Mouse (Mus musculus) retina, postnatal 1 day (tissue): Measurements from ENCODE around the gene Lrch4.

Experiments used
- DNase-seq: peaks from one replicate; pipeline ENCODE4 v3.0.0-alpha.2; 2012

Gene Lrch4

DNA sequence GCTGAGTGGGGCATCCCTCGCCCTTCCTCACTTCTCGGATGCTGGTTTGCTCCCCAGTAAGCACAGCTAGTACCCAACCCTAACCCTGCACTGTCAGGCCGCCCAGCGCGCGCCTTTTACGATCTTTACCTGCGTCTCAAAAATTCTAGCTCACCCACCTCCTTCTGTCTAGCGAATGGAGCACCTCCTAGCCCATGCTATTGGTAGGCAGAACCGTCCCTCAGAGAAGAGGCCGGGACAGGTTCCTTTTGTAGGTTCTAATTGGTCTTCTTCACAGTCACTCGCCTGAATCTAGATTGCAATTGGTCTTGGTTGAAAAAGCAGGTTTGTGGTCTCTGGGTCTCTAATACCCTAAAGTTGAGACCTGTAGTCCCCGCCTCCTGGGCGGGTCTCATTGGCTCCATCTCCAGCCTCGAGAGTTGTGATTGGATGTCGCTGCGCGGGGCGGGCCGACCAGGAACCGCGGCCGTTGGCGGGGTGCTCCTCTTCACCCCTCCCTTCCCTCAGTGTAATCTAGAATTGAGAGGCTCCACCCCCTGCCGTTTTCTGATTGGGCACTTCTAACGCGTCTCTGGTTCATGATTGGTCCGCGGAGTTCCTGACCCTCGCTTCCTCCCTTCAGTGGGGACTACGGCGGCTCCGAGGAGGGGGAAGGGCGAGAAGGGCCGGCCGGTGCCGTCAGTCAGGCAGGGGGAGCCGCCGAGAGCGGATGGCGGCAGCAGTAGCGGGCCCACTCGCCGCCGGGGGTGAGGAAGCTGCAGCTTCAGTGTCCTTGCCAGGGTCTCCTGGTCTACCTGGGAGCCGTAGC, at the start of gene Lrch4, which contains the start of the genes Fbxo24 and Gm20605:
TSS of gene Lrch4 (plus strand) at position 624 of the 808 bp plus-strand sequence.
TSS of gene Fbxo24 (minus strand) at position 505 of the 808 bp plus-strand sequence.
TSS of gene Gm20605 (plus strand) at position 678 of the 808 bp plus-strand sequence.
- peak; percentile 100 for DNase-seq

DNA sequence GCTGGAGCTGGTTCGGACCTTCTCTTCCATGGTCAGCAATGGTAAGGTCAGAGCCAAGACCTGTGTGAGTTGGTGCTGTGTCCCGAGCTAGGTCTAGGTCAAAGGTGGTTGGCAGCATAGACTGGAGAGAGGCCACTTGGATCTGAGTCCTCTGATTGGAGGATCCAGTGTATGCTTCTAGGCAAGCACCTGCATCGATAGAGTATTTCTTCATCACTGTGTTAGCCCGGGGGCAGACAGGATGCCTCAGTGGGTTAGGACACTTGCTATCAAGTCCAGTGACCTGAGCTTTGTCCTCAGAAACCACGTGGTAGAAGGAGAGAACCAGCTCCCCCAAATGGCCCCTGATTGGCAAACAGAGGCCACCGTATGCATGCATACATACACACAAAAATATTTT, 48.7 kb upstream of the Lrch4 start:
- DNase-seq, result no peak

DNA sequence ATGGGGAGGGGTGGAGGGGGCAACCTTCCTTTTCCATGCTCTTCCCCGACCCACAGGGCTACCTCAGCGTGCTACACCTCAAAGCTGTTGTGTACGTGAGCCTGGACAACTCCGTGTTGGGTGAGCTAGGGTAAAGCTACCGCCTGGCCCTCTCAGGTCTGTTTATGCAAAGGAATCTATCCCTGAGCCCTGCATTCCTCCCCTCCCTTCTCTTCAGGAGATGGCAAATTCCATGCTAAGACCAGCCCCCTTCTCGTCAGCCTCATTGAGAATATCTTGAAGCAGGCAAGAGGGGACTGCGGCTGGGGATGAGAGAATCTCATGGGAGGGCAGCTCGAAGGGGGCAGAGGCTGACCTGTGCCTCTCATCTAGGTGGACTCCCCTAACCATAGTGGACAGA, 46.2 kb upstream of the Lrch4 start:
- DNase-seq, result peak; percentile 11

DNA sequence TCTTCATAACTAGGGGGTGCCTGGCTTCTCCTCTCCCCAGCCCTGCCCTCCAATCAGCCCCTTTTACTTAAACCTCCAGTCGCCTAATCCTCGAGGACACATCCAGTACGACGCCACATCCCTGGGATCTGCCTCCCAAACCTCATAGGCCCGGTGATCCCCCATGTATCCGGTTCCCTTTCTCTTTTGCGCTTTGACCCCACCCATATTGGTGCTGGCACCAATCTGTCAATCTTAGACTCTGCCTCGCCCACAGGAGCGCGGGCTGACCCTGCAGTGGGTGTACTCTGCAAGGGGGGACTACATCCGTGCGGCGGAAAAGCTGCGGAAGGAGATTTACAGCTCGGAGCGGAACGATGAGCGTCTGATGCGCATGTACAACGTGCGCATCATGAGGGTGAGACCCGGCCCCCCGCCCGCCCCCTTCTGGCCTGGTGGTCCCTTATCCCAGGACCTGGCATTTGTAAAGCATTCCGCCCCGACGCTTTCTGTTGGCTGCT, 45.2 kb upstream of the Lrch4 start:
- peak; percentile 88 for DNase-seq

DNA sequence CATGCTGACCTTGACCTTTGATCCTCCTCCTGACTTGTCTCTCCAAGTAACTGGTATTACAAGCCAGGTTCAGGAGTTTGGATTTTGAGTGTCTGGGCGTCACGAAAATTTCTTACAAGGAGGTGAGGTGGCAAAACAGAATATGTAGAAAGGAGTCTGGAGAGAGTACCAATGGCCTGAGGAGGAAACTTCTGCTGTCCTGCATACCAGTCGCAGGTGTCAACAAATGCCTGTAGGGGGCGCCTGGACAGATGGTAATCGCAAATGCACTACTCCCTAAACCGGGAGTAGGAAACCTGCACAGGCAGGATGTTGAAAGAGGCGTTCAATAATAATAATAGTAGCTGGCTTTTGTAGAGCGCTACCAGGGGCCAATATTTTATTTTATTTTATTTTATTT, 43.9 kb upstream of the Lrch4 start:
- peak; percentile 76 for DNase-seq

DNA sequence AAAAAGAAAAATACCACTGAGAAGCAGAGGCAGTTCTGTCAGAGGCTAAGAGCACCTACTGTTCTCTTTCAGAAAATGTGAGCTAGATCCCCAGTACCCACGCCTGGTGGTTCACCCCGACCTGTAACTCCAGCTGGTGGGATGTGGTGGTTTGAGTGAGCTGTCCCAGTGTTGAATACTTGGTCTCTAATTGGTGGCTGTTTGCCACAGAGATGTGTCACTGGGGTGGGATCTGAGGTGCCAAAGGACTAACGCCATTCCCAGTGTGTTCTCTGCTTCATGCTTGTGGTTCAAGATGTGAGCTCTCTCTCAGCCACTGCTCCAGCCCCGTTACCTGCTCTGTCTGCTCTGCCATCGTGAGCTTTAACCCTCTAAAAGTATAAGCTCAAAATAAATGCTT, 38.4 kb upstream of the Lrch4 start:
- no peak for DNase-seq

DNA sequence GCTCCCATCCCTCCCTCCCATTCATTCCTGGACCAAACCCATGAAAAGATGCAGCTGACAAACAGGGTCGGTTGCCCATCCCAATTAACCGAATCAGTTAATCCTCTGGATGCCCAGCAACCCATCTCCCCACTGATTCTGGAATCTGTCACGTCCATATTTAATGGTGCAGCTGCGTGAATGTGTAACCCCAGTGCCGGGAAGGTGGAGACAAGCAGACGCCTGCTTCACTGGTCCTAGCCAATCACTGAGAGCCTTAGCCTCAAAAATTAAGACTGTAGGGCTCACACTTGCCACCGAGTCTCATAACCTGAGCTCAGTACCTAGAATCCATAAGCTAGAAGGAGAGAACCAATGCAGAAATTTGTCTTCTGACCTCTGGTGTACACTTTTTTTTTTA, 33.0 kb upstream of the Lrch4 start:
- DNase-seq, result peak; percentile 44

DNA sequence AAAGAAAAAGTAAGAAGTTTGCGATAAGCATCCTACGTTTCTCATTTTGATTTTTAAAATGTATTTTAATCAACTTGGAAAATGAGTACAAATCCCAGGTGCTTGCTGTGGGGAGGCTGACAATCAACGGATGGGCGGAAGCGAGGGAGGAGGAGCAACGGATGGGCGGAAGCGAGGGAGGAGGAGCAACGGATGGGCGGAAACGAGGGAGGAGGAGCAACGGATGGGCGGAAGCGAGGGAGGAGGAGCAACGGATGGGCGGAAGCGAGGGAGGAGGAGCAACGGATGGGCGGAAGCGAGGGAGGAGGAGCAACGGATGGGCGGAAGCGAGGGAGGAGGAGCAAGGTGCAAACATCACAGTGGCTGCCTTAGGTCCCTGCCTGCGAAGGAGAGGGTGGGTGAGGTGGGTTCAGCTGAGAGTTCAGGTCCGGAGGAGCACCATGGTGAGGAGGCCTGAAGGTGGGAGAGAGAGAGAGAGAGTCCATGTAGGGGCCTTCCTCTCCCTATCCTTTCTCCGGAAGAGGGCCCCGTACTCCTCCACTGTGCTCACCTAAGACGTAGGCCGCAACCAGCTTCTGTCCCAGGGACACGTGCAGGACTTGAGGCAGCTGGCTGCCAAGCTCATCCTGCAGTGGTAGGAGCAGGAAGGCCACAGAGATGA, 32.2 kb upstream of the Lrch4 start:
- peak; percentile 16 for DNase-seq

DNA sequence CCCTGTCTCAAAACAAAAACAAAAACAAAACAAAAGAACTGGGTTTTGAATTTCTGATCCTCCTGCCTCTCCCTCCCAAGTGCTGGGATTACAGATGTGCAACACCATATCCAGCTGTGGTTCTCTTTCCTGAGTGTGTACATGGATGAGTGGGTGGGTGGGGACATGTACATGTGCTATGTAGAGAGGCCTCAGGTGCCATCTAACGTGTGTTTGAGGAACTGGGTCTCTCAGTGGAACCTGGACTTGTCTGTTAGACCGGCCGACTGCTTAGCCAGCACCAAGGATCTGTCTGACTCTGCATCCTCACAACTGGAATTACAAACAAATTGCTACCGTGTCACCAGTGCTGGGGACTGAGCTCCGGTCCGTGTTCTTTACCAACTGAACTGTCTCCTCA, 31.3 kb upstream of the Lrch4 start:
- no peak for DNase-seq

DNA sequence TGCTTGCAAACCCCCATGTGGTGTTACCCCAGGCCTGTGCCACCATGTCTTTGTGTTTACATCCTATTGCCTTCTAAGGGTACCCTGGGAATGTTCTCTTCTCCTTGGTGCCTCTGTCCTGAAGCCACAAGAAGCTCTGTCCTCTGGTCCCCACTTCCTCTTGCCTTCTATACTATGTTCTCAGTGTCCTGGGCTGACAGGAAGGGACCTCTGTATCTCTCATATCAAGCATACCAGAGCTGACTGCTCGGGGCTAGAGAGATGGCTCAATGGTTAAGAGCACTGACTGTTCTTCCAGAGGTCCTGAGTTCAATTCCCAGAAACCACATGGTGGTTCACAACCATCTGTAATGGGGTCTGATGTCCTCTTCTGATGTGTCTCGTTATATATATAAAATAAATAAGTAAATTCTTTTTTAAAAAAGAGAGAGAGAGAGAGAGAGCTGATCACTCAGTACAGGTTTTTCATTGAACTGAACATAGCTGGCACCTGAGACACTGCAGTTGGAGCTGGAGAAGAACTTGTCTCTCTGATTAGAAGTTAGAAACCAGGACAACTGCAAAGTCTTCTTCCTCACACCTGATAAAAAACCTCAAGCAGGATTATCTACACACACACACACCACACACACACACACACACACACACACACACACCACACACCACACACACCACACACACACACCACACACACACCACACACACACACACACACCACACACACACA, 30.7 kb upstream of the Lrch4 start:
- DNase-seq, result no peak

DNA sequence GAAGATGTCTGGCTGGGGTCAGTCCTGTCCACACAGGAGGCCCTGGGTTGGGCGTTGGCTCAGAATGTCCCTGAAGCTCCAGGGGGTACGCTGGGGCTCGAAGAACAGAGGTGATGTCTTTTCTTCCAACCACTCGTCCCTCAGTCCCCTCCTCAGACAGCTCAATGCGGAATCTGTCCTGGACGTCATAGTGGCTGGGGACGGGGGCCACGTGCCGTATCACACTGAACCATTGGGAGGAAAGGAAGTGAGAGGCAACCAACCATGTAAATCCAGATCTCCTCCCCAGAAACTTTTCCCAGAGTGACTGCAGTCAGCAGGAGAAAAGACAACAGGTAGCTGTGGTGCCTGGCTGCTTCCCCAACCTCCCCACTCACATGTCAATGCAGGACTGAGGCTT, 29.3 kb upstream of the Lrch4 start:
- DNase-seq, result no peak

DNA sequence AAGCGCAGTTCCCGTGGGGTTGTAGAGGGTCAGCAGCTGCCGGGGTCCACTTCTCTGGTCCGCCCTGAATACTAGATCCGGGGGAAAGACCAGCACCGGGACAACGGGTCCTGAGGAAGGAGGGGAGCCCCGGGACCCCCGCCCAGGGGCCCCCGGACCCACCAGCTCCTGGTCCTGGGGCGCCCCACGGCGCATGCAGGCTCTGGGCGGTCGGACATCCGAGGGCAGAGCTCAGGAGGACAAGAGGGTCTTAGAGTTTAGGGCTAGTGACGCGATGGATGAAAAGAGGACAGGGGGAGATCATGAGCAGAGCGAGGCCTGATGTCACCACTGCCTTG, 28.7 kb upstream of the Lrch4 start:
- no peak for DNase-seq

DNA sequence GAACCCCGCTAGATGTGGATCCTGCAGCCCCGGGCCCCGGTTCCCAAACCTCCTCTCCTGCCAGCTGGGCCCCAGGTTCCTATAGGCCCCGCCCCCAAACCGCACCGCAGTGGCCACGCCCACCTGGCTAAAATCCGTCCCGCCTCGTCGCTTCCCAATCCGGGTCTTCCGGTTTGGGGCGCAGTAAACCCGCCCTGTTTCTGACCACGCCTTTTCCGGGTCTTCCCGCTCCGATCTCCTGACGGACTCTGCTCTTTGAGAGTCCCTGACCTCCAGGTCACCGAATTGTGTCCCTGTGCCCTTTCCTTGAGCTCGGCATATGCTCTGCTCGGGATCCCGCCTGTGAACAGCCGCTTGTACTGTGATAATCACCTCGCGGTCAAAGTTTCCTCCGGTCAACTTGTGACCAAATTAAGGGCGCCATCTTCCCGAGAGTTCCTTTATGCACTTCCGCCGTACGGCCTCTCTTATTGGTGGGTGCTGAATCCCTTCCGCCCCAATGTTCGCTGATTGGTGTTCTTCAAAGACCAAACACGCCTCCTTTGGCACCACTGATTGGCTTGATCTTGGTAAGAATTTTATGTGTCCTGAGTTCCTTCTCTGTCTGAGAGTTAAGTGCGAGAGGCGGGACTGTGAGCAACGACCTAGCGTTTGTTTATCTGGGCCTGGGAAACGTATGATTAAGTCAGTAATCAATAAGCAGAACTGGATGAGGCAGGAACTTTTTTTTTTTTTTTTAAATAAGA, 28.1 kb upstream of the Lrch4 start, which contains the start of gene Mospd3:
TSS of gene Mospd3 (minus strand) at position 440 of the 746 bp plus-strand sequence.
- DNase-seq, result peak; percentile 99

DNA sequence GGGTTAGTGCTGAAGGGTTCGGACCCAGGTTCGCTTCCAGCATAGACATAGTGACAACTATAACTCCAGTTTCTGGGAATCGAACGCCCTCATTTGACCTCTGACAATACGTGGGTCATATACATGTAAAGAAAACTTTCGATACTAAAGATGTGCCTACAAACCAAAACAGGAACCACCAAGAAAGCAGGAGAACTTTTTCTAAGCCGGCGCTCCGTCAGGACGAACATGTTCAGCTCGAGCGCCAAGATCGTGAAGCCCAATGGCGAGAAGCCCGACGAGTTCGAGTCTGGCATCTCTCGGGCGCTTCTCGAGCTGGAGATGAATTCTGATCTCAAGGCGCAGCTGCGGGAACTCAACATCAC, 27.6 kb upstream of the Lrch4 start:
- no peak for DNase-seq

DNA sequence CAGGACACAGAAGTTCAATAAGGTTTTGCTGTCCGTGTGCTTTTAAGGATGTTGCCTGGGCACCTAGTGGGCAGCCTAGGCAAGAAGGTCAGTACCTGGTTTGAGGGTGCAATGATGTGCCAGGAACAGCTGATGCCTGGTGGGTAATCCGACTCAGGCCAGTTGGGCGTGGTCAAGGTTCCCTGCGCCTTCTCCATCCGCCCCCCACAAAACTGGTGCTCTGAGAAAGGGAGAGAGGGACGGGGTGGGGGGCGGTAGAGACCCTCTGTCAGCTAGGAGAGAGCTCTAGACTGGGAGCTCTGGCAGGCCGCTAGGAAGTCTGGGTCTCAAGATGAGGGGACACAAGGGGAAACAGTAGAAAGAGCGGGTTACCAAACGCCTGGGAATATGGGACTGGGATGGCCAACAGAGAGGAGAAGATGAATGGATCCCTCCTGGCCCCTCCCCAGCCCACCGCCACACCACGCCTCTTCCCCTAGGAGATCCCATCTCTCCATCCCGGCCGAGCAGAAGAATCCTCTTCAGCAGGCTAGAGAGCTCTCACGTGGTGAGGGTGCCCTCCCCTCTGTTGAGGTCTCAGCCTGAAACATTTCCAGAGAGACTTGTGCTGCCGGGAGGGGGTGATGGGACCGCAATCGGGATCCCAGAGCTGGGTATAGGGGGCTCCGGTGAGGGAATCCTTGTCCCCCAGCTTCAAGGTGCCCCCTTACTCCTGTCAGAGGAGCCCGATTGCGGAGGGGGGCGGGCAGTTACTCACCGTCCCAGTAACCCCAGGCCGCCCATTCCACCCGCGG, 20.9 kb upstream of the Lrch4 start:
- DNase-seq, result no peak

DNA sequence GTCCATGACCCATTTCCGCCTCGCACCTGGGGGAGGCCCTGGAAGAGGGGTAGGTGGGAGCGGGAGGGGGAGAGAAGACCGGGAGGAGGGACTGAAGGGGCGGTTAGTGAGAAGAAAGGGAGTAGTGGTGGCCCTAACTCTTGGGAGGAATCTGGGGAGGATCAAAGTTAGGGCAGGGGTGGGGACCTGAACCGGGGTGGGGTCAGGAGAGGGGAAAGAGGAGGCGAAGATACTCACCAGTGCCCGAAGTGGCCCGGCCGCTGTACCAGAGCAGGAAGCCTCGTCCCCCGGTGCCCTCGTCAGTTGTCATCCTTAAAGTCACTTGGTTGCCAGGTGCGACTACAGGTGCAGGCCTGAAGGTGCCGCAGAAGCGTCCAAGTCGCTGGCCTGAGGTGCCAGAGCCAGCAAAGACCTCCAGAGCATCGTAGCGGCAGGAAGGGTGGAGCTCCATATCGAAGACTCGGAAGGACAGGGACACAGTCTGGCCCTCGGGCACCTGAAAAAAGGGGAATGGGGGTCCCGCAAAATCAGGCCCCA, 20.2 kb upstream of the Lrch4 start:
- no peak for DNase-seq

DNA sequence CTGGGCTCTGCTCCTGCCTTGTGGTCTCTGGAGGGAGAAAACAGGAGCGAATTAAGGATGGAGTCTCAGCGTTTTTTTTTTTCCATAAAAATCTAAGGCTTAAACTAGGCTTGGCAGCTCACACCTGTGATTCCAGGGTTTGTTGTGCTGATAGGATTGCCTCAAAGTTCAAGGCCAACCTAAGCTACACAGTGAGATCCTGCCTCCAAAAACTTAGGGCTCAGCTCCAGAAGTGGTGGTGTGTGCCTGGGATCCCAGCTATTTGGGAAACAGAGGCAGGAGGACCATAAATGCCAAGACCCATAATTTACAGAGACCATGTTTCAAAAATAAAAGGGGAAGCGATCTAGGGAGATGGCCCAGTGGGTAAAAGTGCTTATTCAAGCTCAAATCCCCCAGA, 19.6 kb upstream of the Lrch4 start:
- DNase-seq, result no peak

DNA sequence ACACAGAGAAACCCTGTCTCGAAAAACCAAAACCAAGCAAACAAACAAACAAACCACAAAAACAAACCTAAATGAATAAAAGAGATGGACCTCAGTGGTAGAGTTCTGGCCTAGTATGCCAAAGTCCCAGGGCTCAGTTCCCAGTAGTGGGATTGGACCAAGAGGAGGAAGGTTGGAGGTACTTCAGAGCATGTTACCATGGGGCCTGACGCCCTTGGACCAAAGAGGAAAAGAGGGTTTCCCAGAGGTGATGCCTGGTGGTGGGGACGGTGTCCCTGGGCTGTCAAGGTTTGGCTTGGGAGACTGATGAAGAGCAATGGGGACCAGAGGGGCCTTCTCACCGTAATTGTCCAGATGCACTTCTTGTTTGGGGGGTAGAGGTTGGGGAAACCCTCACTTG, 18.9 kb upstream of the Lrch4 start:
- no peak for DNase-seq

DNA sequence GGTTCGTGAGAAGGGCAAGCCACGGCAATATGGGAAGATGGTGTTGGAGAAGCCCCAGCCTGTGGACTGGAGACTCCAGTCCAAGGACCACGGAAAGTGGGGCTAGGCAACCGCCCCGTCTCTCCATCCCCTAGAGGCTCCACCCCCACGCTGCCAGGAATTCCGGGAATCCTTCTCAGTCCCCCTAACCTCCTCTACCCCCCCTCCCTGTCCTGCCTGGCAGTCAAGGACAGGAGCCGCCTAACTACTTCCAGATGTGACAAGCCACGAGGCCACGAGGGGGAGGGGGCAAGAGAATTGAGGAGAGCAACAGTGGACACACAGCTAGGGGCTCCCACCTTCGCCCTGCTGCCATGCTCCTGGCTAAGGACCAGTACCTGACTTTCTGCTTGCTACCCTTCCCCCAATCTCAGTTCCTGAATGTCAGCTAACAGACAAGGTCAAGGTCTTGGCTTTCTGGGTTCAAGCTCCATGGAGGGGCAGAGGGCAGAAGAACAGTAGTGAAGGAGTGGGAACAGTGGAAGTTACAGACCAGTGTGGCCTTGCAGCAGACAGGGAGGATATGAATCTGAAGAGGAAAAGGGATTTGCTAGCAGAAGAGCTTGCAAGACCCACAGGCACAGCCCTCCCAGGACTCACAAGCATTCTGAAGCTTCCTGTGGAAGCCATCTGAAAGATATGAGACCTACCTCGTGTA, 18.2 kb upstream of the Lrch4 start:
- DNase-seq, result peak; percentile 58

DNA sequence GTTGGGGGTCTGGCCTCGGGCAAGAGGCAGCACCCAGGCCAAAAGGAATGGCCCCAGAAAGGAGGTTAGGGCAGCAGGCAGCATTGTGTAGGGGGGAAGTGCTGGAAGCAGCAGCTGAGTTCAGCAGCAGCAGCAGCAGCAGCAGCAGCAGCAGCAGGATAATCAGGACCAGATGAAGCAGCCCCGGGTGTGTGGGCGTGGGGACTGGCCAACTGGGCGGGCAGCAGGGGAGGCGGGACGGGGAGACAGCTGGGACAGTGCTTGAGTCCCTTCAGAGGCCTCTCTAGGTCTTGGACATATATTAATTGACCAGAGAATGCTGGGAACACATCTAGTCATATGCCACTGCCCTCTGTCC, 17.7 kb upstream of the Lrch4 start:
- DNase-seq, result peak; percentile 68

DNA sequence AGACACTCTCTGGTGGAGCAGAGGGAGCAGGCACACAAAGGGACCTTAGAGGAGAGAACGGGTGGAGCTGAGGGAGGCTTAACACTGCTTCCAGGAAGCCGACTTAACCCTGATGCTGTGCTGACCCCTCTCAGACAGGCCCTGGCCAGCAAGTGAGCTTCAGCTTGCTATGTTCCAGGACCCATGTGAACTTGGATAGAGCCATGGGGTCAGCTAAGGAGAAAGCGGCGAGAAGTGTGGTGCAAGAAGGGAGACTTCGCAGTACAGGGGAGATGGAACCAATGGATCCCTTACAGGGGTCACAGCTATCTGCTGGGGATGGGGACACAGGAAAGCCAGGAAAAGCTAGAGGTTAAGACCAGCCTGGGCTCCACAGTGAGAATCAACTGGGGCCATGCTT, 15.8 kb upstream of the Lrch4 start:
- DNase-seq, result no peak
